Mouse (Mus musculus) neural tube, embryonic 15.5 days (tissue): ENCODE results near the gene Slc1a3. TPM values are rescaled to one million over a fixed set of nuclear protein-coding genes. Genes with fewer than 3 reads are reported as not detected.

Source experiments
- ATAC-seq: fragments of 200-750 bp; cut with Nextera tagmentation; 2 replicates; pipeline ENCODE4 v1.8.0; 2017; ENCODE audit warnings: mild to moderate bottlenecking, moderate TSS enrichment, moderate library complexity; ENCODE audit not compliant: low FRiP score
- H3K27ac ChIP-seq: fragments of 300-500 bp; sonication (generic); replicated peaks from 2 replicates; pipeline ENCODE4 v1.5.1; 2015; ENCODE audit warnings: mild to moderate bottlenecking, inconsistent platforms
- H3K27me3 ChIP-seq: fragments of 300-500 bp; sonication (generic); replicated peaks from 2 replicates; pipeline ENCODE4 v1.6.1; 2015; ENCODE audit warnings: inconsistent platforms
- H3K36me3 ChIP-seq: fragments of 300-500 bp; sonication (generic); 2 replicates; pipeline ENCODE4 v1.6.1; 2015; ENCODE audit warnings: inconsistent platforms
- H3K4me1 ChIP-seq: fragments of 300-500 bp; sonication (generic); 2 replicates; pipeline ENCODE4 v1.6.1; 2015; ENCODE audit warnings: inconsistent platforms
- H3K4me2 ChIP-seq: fragments of 300-500 bp; sonication (generic); 2 replicates; pipeline ENCODE4 v1.6.1; 2015; ENCODE audit warnings: inconsistent platforms, mild to moderate bottlenecking, moderate library complexity
- H3K4me3 ChIP-seq: fragments of 300-500 bp; sonication (generic); replicated peaks from 2 replicates; pipeline ENCODE4 v1.5.1; 2015; ENCODE audit warnings: mild to moderate bottlenecking, inconsistent platforms
- H3K9ac ChIP-seq: fragments of 300-500 bp; sonication (generic); replicated peaks from 2 replicates; pipeline ENCODE4 v1.6.1; 2015; ENCODE audit warnings: mild to moderate bottlenecking, inconsistent platforms
- H3K9me3 ChIP-seq: fragments of 300-500 bp; sonication (generic); replicated peaks from 2 replicates; pipeline ENCODE4 v1.6.1; 2016; ENCODE audit warnings: inconsistent platforms
- WGBS: fragments of 180-500 bp; shearing (Covaris S2); methylation state at CpG from one replicate; pipeline ENCODE4 v1.1.7; 2015; ENCODE audit warnings: mixed read lengths; 5-methylcytosine and 5-hydroxymethylcytosine counted together
- polyA plus RNA-seq: library from polyadenylated mRNA; unstranded; fragments of >200 nt; fragmentation: Nextera tagmentation; extraction: Ambion mirVana; gene quantifications from 2 replicates; pipeline ENCODE4 v1.2.1, GENCODE M21; 2015

Slc1a3 gene
- polyA plus RNA-seq, 1 experiment from 2014 or later, result 174 TPM

DNA sequence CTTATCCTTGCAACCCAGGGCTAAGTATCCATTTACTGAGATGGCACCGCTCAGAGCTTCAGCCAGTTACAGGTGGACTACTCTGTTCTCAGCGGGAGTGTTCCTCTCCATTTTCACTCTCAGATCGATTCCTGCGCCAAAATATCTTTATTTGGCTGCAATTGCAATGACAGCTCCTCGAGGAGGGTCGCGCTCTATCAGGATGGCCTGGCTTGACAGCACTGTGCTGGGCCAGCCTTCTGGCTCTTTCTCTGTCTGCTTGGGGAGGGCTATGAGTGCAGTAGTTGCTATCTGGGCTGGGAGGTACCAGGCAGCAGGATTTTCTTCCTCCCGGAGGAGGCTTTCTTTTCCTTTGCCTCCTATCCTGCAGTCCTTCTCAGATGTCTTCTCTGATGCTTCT lies 57.9 kb downstream of the Slc1a3 start:
- no peaks in the 10 kb centered on the region for H3K36me3 ChIP-seq
- H3K4me1 ChIP-seq, result peaks cover 11% of the 10 kb centered on the region
- H3K4me3 ChIP-seq, result no peak overlapping the region
- H3K9me3 ChIP-seq, result no peaks in the 10 kb centered on the region
- H3K27ac ChIP-seq, result no peak overlapping the region
- no peaks in the 10 kb centered on the region for H3K27me3 ChIP-seq
- WGBS, result 84% methylated on average over 8 of the region's 8 CpGs
- no peak overlapping the region for H3K9ac ChIP-seq
- peak; percentile 56; the same call in 1 of the 2 replicates for ATAC-seq
- no peak overlapping the region for H3K4me2 ChIP-seq

GRCm38 (mm10) chr15:8643997-8644692 lies 66.4 kb downstream of the Slc1a3 start:
- no peak overlapping the region for H3K4me3 ChIP-seq
- no peak for ATAC-seq
- no peaks in the 10 kb centered on the region for H3K9me3 ChIP-seq
- no peaks in the 10 kb centered on the region for H3K36me3 ChIP-seq
- H3K4me1 ChIP-seq, result no peaks in the 10 kb centered on the region
- WGBS, result 50% methylated on average over 8 of the region's 8 CpGs
- no peaks in the 10 kb centered on the region for H3K27me3 ChIP-seq
- H3K4me2 ChIP-seq, result no peak overlapping the region
- no peak overlapping the region for H3K27ac ChIP-seq
- no peak overlapping the region for H3K9ac ChIP-seq

DNA sequence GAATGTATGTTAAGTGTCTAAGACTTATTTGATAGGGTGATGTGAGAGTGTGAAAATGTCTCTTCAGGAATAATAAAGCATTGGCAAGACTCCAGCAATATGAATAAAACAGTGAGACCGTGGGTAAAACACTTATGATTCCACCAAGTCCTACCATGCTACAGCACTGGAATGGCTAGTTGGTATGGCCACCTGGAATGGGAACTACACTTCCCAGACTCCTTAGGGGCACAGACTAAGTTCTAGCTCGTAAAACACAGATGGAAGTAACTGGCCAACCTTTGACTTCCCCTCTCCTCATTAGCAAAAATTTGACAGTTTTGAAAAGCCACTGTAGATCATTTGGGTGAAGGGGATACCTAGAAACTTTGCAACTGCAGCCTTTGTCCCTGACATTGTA lies 70.7 kb downstream of the Slc1a3 start:
- Histone ChIP-seq H3K4me1 (no peaks in the 10 kb centered on the region), H3K27ac (no peak overlapping the region), H3K4me3 (no peak overlapping the region), H3K4me2 (no peak overlapping the region), H3K9me3 (no peaks in the 10 kb centered on the region), H3K36me3 (no peaks in the 10 kb centered on the region), H3K27me3 (no peaks in the 10 kb centered on the region), H3K9ac (no peak overlapping the region)
- ATAC-seq, result no peak
- WGBS, result 72% methylated on average over 2 of the region's 2 CpGs

- Histone ChIP-seq H3K27me3 (no peaks in the 10 kb centered on the region), H3K27ac (no peak overlapping the region)
- ATAC-seq, result no peak
Measured at GRCm38 (mm10) chr15:8638568-8639325, 71.8 kb downstream of the Slc1a3 start.

GRCm38 (mm10) chr15:8637283-8637682 lies 73.3 kb downstream of the Slc1a3 start:
- Histone ChIP-seq H3K9ac (no peak overlapping the region), H3K27ac (no peak overlapping the region), H3K4me3 (no peak overlapping the region), H3K9me3 (no peaks in the 10 kb centered on the region), H3K36me3 (no peaks in the 10 kb centered on the region), H3K4me2 (no peak overlapping the region), H3K27me3 (no peaks in the 10 kb centered on the region), H3K4me1 (no peaks in the 10 kb centered on the region)
- WGBS, result 86% methylated on average over 2 of the region's 2 CpGs
- ATAC-seq, result no peak

More at GRCm38 (mm10) chr15:8638568-8639325, 71.8 kb downstream of the Slc1a3 start:
- Histone ChIP-seq H3K4me3 (no peak overlapping the region), H3K9ac (no peak overlapping the region), H3K4me1 (no peaks in the 10 kb centered on the region), H3K9me3 (no peaks in the 10 kb centered on the region), H3K4me2 (no peak overlapping the region), H3K36me3 (no peaks in the 10 kb centered on the region)
- 91% methylated on average over 15 of the region's 15 CpGs for WGBS

GRCm38 (mm10) chr15:8635974-8636373 lies 74.6 kb downstream of the Slc1a3 start:
- H3K36me3 ChIP-seq, result no peaks in the 10 kb centered on the region
- no peaks in the 10 kb centered on the region for H3K4me1 ChIP-seq
- ATAC-seq, result no peak
- H3K9me3 ChIP-seq, result no peaks in the 10 kb centered on the region
- no peak overlapping the region for H3K4me3 ChIP-seq
- H3K9ac ChIP-seq, result no peak overlapping the region
- H3K27ac ChIP-seq, result no peak overlapping the region
- 92% methylated on average over 15 of the region's 15 CpGs for WGBS
- H3K27me3 ChIP-seq, result 0 out of 2 replicates have a peak, but pooled peaks cover 3% of the 10 kb centered on the region
- no peak overlapping the region for H3K4me2 ChIP-seq

DNA sequence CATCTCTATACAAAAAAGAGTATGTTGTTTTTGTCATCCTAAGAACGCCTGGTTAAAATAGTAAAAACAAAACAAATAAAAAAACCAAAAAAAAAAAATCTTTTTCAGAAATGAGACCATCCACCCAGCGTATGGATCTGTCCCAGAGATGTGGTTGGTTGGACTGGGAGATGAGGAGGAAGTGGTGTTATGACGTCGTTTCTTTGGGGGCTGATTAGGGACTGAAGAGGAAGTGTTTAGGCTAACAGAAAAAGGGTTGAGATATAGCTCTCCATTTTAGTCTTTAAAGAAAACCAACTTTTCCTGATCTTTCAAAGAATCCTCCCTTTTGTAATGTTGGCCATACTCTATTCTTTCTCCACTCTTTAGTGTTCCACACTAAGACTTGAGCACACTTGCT lies 75.8 kb downstream of the Slc1a3 start:
- H3K9ac ChIP-seq, result no peak overlapping the region
- H3K4me2 ChIP-seq, result no peak overlapping the region
- no peak overlapping the region for H3K4me3 ChIP-seq
- ATAC-seq, result no peak
- H3K27me3 ChIP-seq, result peaks cover 8% of the 10 kb centered on the region; the same call in 1 of the 2 replicates
- H3K27ac ChIP-seq, result no peak overlapping the region
- 82% methylated on average over 4 of the region's 4 CpGs for WGBS
- no peaks in the 10 kb centered on the region for H3K9me3 ChIP-seq
- H3K36me3 ChIP-seq, result no peaks in the 10 kb centered on the region
- peaks cover 9% of the 10 kb centered on the region; the same call in 1 of the 2 replicates for H3K4me1 ChIP-seq

DNA sequence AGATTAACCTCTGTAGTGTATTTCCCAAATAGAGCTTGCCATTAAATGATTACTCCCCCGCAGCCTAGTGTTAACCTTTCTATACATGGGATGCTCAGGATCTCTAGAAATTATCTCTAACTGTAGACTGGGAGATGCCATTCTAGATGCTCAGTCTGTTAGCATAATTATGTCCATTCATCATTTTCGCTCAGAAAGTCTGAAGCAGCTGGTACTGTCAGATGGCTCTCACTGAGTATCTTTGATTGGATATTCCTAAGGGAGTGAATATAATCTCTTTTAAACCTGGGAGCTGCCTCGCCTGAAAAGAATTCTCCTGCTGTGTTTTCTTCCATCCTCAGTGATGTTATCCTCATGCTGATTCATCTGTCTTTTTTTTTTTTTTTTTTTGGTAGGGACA lies 76.2 kb downstream of the Slc1a3 start:
- no peaks in the 10 kb centered on the region for H3K9me3 ChIP-seq
- no peak overlapping the region for H3K27ac ChIP-seq
- no peaks in the 10 kb centered on the region for H3K36me3 ChIP-seq
- ATAC-seq, result no peak
- no peak overlapping the region for H3K9ac ChIP-seq
- no peak overlapping the region for H3K4me2 ChIP-seq
- 50% methylated on average over 3 of the region's 3 CpGs for WGBS
- H3K27me3 ChIP-seq, result peaks cover 8% of the 10 kb centered on the region; the same call in 1 of the 2 replicates
- peaks cover 14% of the 10 kb centered on the region; the same call in 1 of the 2 replicates for H3K4me1 ChIP-seq
- H3K4me3 ChIP-seq, result no peak overlapping the region

- no peak overlapping the region for H3K27ac ChIP-seq
- H3K36me3 ChIP-seq, result no peaks in the 10 kb centered on the region
- H3K4me1 ChIP-seq, result peaks cover 18% of the 10 kb centered on the region; the same call in 1 of the 2 replicates
- WGBS, result 50% methylated on average over 6 of the region's 6 CpGs
- H3K9ac ChIP-seq, result no peak overlapping the region
- H3K9me3 ChIP-seq, result no peaks in the 10 kb centered on the region
- no peak for ATAC-seq
- no peak overlapping the region for H3K4me3 ChIP-seq
- H3K4me2 ChIP-seq, result no peak overlapping the region
- peaks cover 8% of the 10 kb centered on the region; the same call in 1 of the 2 replicates for H3K27me3 ChIP-seq
Measured at GRCm38 (mm10) chr15:8633375-8633774, 77.2 kb downstream of the Slc1a3 start.

DNA sequence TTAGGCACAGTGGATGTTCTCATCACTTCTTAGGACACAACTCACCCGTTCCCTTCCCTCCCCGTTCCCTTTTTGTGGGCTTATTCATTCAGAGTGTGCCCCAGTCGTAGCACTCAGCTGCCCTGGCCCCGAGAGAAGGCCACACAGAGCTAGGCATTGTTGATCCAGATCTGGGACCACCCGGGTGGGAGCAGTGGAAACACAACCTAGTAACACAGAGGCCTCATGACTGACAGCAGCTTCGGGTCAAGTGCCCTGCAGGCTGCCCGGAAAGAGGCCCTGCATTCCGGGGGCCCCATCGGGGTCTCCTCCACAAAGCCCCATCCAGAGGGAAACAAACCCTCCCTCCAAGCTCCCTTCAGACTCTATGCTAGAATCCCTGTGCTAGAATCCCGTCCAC lies 78.2 kb downstream of the Slc1a3 start:
- Histone ChIP-seq H3K9ac (no peak overlapping the region), H3K4me2 (no peak overlapping the region), H3K27me3 (peaks cover 13% of the 10 kb centered on the region; the same call in 1 of the 2 replicates), H3K9me3 (no peaks in the 10 kb centered on the region), H3K4me3 (no peak overlapping the region), H3K4me1 (peaks cover 25% of the 10 kb centered on the region), H3K27ac (0 out of 2 replicates have a peak overlapping the region, but pooled peaks have one; percentile 5), H3K36me3 (no peaks in the 10 kb centered on the region)
- 0 out of 2 replicates have a peak, but pooled peaks have one; percentile 6 for ATAC-seq
- WGBS, result 11% methylated on average over 10 of the region's 10 CpGs

DNA sequence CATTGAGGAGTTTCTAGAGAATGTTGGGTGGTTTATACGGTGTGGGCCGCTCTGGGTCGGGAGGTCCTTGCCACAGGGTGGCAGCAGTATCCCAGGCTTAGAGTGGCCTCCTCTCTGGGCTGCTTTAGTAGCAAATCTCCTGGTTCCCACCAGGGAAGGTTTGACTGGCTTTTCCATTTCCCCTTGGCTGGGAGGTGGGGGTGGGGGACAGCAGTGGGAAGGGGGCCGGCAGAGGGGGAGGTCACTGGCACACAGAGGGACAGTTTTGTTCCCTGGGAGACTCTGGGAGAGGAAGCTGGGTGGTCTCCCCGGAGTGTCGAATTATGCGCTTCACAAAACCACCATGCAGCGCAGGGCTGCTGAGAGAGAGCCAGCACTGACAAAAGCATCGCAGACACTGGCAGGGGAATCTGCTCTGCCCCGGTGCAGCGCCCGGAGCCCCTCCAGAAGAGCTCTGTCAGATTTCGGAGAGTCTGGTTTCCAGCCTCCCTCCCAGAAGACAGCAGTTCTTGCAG lies 81.2 kb downstream of the Slc1a3 start:
- H3K27ac ChIP-seq, result peak overlapping the region; percentile 69
- no peaks in the 10 kb centered on the region for H3K9me3 ChIP-seq
- peak overlapping the region; percentile 59 for H3K9ac ChIP-seq
- peak; percentile 93 for ATAC-seq
- no peaks in the 10 kb centered on the region for H3K36me3 ChIP-seq
- H3K4me3 ChIP-seq, result peak overlapping the region; percentile 46
- under 1% methylated on average over 13 of the region's 13 CpGs for WGBS
- H3K4me1 ChIP-seq, result peaks cover 29% of the 10 kb centered on the region
- H3K4me2 ChIP-seq, result peak overlapping the region; percentile 91
- H3K27me3 ChIP-seq, result peaks cover 13% of the 10 kb centered on the region; the same call in 1 of the 2 replicates
